Mouse (Mus musculus) kidney, embryonic 14.5 days (tissue): ENCODE measurements around the gene 5031439G07Rik. TPM values are rescaled to one million over a fixed set of nuclear protein-coding genes. Genes with fewer than 3 reads are reported as not detected.

ENCODE experiments used
- ATAC-seq: fragments of 200-750 bp; cut with Nextera tagmentation; 2 replicates; pipeline ENCODE4 v1.8.0; 2017; ENCODE audit warnings: moderate number of reproducible peaks, mild to moderate bottlenecking, moderate TSS enrichment, moderate library complexity; ENCODE audit not compliant: low FRiP score, low TSS enrichment
- H3K27ac ChIP-seq: fragments of 300-500 bp; sonication (generic); 2 replicates; pipeline ENCODE4 v1.5.1; 2014; ENCODE audit warnings: low read depth, mild to moderate bottlenecking, low read length, moderate library complexity, mixed read lengths
- H3K27me3 ChIP-seq: fragments of 300-500 bp; sonication (generic); 2 replicates; pipeline ENCODE4 v1.6.1; 2014; ENCODE audit warnings: mild to moderate bottlenecking, low read length; ENCODE audit not compliant: control insufficient read depth, insufficient read depth
- H3K36me3 ChIP-seq: fragments of 300-500 bp; sonication (generic); 2 replicates; pipeline ENCODE4 v1.6.1; 2014; ENCODE audit warnings: low read length, mixed read lengths; ENCODE audit not compliant: control insufficient read depth, insufficient read depth
- H3K4me1 ChIP-seq: fragments of 300-500 bp; sonication (generic); 2 replicates; pipeline ENCODE4 v1.6.1; 2014; ENCODE audit warnings: low read length, mixed read lengths; ENCODE audit not compliant: control insufficient read depth, insufficient read depth
- H3K4me2 ChIP-seq: fragments of 300-500 bp; sonication (generic); replicated peaks from 2 replicates; pipeline ENCODE4 v1.6.1; 2014; ENCODE audit warnings: low read depth, mild to moderate bottlenecking, low read length
- H3K4me3 ChIP-seq: fragments of 300-500 bp; sonication (generic); 2 replicates; pipeline ENCODE4 v1.5.1; 2014; ENCODE audit warnings: mild to moderate bottlenecking, low read length
- H3K9ac ChIP-seq: fragments of 300-500 bp; sonication (generic); 2 replicates; pipeline ENCODE4 v1.6.1; 2014; ENCODE audit warnings: low read depth, mild to moderate bottlenecking, low read length, moderate library complexity
- H3K9me3 ChIP-seq: fragments of 300-500 bp; sonication (generic); 2 replicates; pipeline ENCODE4 v1.6.1; 2016; ENCODE audit warnings: low read length; ENCODE audit not compliant: control insufficient read depth
- WGBS: fragments of 180-500 bp; shearing (Covaris S2); extraction: QIAGEN DNeasy Blood & Tissue Kit; methylation state at CpG from one replicate; pipeline ENCODE4 v1.1.7; 2014; 5-methylcytosine and 5-hydroxymethylcytosine counted together
- polyA plus RNA-seq: library from polyadenylated mRNA; unstranded; fragments of >200 nt; fragmentation: Nextera tagmentation; extraction: Ambion mirVana; gene quantifications from 2 replicates; pipeline ENCODE4 v1.2.1, GENCODE M21; 2014

5031439G07Rik gene
- polyA plus RNA-seq, 1 experiment from 2014 or later, result 6.6 TPM

DNA sequence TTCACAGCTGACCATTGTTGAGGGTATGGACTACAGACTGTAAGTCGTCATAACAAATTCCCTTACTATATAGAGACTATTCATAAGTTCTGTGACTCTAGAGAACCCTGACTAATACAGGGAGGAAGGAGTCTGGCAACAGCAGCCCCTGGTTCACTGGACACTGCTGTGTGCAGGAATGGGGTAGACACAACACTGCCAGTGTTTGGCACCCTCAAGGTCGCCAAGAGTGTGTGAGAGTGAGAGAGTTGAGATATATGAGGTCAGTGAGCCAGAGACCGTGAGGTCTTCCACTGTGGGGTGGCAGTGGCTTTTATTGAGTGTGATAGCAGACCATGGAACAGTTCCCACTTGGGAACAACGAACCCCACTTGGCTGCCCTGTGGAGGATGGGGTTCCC is 37.8 kb upstream of the 5031439G07Rik start:
- no peak overlapping the region for H3K27ac ChIP-seq
- H3K4me2 ChIP-seq, result no peak overlapping the region
- no peak overlapping the region for H3K9ac ChIP-seq
- H3K27me3 ChIP-seq, result no peaks in the 10 kb centered on the region
- no peaks in the 10 kb centered on the region for H3K36me3 ChIP-seq
- no peaks in the 10 kb centered on the region for H3K4me1 ChIP-seq
- WGBS, result 84% methylated on average over 4 of the region's 4 CpGs
- no peaks in the 10 kb centered on the region for H3K9me3 ChIP-seq
- no peak overlapping the region for H3K4me3 ChIP-seq
- no peak for ATAC-seq

DNA sequence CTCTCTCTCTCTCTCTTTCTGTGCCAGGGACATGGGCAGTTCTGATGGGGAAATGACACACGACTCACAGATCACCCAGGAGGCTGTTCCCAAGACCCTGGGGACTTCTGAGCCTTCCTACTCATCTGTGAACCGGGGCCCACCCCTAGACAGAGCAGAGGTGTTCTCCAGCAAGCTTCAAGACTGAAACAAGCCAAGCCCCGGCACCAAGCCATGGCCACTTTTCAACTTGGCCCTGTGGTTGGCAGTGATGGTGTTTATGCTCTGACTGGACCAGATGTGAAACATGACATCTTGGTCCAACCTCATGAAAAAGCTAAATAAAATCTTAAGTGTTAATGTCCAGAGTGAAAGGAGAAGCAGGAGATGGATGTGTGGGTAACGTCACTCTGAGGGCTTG is 33.9 kb upstream of the 5031439G07Rik start:
- no peak overlapping the region for H3K4me3 ChIP-seq
- H3K27ac ChIP-seq, result no peak overlapping the region
- H3K4me2 ChIP-seq, result no peak overlapping the region
- no peaks in the 10 kb centered on the region for H3K4me1 ChIP-seq
- H3K36me3 ChIP-seq, result no peaks in the 10 kb centered on the region
- H3K27me3 ChIP-seq, result peaks cover 2% of the 10 kb centered on the region
- WGBS, result 65% methylated on average over 4 of the region's 4 CpGs
- ATAC-seq, result no peak
- no peak overlapping the region for H3K9ac ChIP-seq
- no peaks in the 10 kb centered on the region for H3K9me3 ChIP-seq

DNA sequence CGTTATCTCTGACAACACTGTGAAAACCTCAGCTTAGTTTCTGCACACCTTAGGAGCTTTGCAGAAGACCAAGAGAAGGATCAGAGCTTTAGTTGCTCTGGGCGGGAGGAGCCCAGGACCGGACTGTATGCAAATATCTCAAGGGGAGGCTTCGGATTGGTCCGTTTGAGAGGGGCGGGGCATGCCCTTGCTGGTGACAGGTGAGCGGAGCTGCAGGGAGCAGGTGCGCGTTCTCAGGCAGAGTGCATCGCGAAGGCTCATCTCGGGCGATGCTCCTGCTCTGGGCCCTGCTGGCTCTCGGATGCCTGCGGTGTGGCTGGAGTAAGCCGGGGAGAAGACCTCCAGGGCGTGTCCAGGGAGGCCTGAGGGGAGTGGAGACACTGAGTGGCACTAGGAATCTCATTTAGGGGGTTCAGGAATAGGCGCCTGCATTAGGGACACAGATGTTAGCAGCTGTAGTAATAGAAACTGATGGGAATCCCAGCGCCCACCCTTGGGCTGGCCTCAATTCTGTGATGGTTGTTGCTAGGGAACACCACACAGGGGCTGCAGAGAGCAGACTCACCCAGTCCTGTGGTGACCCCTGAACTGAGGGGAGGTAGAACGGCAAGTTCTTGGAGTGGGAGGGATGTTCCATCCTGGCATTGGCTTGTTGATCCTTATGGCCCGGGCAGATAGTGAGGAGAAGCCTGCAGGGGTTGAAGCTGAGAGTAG is 28.8 kb upstream of the 5031439G07Rik start, which contains the start of gene Upk3a:
TSS of gene Upk3a (plus strand) at position 191 of the 714 bp plus-strand sequence.
- H3K4me3 ChIP-seq, result no peak within 1 kb of the TSS
- H3K27ac ChIP-seq, result no peak within 1 kb of the TSS
- peak; percentile 67 for ATAC-seq
- no peak within 1 kb of the TSS for H3K9ac ChIP-seq
- no peaks in the 10 kb centered on the region for H3K36me3 ChIP-seq
- peaks cover 6% of the 10 kb centered on the region; the same call in 1 of the 2 replicates for H3K4me1 ChIP-seq
- WGBS, result 5% methylated on average over 21 of the region's 21 CpGs
- peak within 1 kb of the TSS; percentile 12; the same call in 1 of the 2 replicates for H3K4me2 ChIP-seq
- no peaks in the 10 kb centered on the region for H3K9me3 ChIP-seq
- peaks cover 13% of the 10 kb centered on the region for H3K27me3 ChIP-seq

DNA sequence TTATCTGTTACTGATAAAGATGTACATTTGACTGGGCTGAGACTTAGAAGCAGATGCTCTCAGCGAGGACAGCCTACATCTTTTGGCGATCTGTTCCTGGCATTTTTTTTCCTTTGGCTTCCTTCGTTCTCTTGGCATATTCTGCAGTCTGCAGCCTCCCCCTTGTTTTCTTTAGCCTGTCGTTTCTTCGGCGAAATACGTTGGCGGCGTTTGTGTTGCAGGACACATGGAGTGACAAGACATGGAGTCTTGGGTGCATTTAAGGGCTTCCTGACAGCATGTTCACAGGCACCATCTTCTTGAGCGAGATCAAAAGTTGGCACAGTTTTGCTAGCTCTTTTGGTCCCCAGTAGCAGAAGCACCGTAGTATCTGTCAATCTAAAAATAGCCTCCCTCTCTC is 27.4 kb upstream of the 5031439G07Rik start:
- Histone ChIP-seq H3K27ac (no peak overlapping the region), H3K4me1 (peaks cover 12% of the 10 kb centered on the region; the same call in 1 of the 2 replicates), H3K4me3 (no peak overlapping the region), H3K27me3 (peaks cover 13% of the 10 kb centered on the region), H3K9ac (no peak overlapping the region), H3K36me3 (no peaks in the 10 kb centered on the region), H3K4me2 (no peak overlapping the region), H3K9me3 (no peaks in the 10 kb centered on the region)
- 83% methylated on average over 11 of the region's 11 CpGs for WGBS
- no peak for ATAC-seq

DNA sequence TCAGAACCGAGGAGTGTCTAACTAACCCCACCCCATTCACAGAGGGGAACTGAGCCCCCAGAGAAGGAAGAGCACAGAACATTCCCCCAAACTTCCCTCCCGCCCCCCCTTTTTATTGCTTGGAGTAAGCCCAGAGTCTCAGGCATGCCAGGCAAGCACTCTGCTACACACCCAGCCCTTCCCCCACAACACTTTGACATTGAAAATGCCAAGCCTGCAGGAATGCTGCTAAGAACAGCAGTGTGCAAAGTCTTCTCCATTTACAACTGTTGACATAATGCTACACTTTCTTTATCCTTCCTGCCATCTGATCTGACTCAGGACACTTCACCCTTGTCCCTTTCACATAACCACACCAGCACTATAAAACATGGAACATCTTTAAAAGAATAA is 24.3 kb upstream of the 5031439G07Rik start:
- no peaks in the 10 kb centered on the region for H3K9me3 ChIP-seq
- H3K9ac ChIP-seq, result peak overlapping the region; percentile 23
- WGBS, result 24% methylated on average over 2 of the region's 2 CpGs
- H3K4me1 ChIP-seq, result peaks cover 12% of the 10 kb centered on the region; the same call in 1 of the 2 replicates
- no peak overlapping the region for H3K27ac ChIP-seq
- 0 out of 2 replicates have a peak overlapping the region, but pooled peaks have one; percentile 10 for H3K4me2 ChIP-seq
- peaks cover 13% of the 10 kb centered on the region for H3K27me3 ChIP-seq
- no peaks in the 10 kb centered on the region for H3K36me3 ChIP-seq
- H3K4me3 ChIP-seq, result no peak overlapping the region
- 0 out of 2 replicates have a peak, but pooled peaks have one; percentile 16 for ATAC-seq

DNA sequence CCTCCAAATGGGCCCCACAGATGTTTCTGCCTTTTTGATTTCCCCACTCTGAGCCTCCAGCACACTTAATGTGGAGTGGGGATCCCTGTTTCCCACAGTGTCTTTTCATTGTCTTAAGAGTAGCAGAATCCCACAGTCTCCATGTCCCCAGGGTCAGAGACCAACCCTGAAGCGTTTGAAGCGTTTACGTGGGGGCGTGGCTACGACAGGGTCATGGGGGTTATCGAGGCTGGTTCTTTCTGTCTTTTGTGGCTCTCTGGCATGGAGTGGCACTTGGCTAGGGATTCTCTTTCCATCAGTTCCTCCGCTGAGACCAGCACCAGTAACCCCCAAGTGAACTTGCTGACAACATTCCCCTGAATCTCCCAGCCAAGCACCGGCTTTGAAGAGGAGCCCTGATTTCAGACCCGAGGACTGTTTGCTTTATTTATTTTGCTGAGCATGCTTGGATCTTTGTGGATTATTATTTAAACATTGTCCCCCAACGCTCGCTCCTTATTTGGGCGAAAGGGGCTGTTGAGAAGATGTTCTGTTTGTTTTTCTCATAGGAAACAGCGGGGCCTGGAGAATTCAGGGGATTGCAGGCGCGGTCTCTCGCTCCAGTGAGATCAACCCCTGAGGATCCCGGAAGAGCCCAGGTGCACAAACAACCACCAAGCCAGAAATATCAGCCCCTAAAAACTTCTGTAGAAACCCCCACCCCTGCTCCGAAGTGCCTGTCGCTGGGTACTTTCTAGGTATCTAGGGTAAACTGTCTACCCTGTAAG is 23.7 kb upstream of the 5031439G07Rik start:
- no peak overlapping the region for H3K4me3 ChIP-seq
- H3K27ac ChIP-seq, result no peak overlapping the region
- peaks cover 12% of the 10 kb centered on the region; the same call in 1 of the 2 replicates for H3K4me1 ChIP-seq
- peak overlapping the region; percentile 10; the same call in 1 of the 2 replicates for H3K4me2 ChIP-seq
- H3K9ac ChIP-seq, result peak overlapping the region; percentile 23; the same call in 1 of the 2 replicates
- 30% methylated on average over 19 of the region's 19 CpGs for WGBS
- H3K27me3 ChIP-seq, result peaks cover 9% of the 10 kb centered on the region
- ATAC-seq, result no peak
- no peaks in the 10 kb centered on the region for H3K36me3 ChIP-seq
- H3K9me3 ChIP-seq, result no peaks in the 10 kb centered on the region

DNA sequence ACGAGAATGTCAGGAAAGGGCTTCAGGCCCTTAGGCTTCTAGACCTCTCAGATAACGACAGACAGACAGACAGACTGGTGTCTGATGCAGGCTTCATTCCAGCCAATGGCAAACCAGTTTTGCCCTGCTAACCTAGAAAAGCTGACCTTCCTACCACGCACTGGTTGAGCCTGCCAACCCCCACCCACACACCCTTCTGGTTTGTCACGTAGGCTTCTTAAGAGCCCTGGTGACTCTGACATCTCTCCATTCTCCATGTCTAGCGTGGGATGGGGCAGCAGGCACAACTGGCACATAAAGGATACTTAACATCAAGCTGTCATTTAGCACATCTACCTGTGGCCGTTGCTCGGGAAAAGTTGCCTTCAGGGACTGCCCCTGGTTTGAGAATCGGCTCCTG is 21.3 kb upstream of the 5031439G07Rik start:
- no peak overlapping the region for H3K4me2 ChIP-seq
- no peaks in the 10 kb centered on the region for H3K9me3 ChIP-seq
- H3K4me1 ChIP-seq, result peaks cover 12% of the 10 kb centered on the region; the same call in 1 of the 2 replicates
- no peak overlapping the region for H3K4me3 ChIP-seq
- ATAC-seq, result no peak
- no peak overlapping the region for H3K9ac ChIP-seq
- no peaks in the 10 kb centered on the region for H3K27me3 ChIP-seq
- WGBS, result 74% methylated on average over 8 of the region's 8 CpGs
- no peak overlapping the region for H3K27ac ChIP-seq
- H3K36me3 ChIP-seq, result no peaks in the 10 kb centered on the region

DNA sequence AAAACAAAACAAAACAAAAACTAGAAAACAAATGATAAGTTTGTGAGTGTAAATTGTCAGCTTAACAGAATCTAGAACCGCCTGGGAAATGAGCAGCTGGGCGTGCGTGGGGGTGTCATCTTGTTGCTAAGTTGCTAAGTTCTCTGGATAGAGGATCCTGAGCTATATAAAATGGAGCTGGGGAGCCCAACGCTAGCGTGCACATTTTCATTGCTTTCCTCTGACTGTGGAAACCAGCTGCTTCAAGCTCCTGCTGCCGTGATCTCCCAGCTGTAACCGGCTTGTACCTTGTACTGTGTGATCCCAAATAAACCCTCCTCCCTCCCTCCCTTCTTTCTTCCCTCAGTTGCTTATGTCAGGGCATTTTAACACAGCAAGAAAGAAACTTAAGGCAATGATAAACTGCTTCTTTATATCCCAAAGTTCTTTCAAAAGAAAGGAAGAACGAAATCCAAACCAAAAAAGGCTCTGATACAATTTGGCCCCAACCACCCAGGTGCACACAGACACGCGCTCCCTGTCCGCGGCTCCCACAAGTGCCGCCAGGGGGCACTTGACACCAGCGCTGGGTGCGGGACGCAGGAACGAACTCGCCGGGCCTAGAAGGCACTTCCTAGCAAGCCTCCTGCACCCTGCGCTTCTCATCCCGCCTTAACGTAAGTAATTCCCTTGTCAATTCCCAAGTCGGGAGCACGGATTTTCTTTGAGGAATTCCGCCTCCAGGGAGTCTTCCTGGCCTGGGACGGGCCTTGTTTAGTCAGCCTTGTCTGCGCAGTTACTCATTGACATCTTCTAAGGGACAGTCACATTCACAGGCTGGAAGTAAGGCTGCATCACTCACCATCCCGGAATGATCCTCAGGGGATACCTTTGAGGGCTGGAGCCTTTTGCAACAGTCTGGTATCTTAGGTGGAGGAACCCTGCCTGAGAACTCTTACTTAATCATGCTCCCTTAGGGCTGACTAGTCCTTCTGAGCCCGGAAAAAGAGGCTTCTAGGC is 12.9 kb upstream of the 5031439G07Rik start:
- Histone ChIP-seq H3K9ac (no peak overlapping the region), H3K4me3 (no peak overlapping the region), H3K27ac (no peak overlapping the region), H3K36me3 (no peaks in the 10 kb centered on the region), H3K27me3 (0 out of 2 replicates have a peak, but pooled peaks cover 2% of the 10 kb centered on the region), H3K4me2 (no peak overlapping the region; the same call in 1 of the 2 replicates), H3K4me1 (no peaks in the 10 kb centered on the region), H3K9me3 (no peaks in the 10 kb centered on the region)
- WGBS, result 19% methylated on average over 29 of the region's 29 CpGs
- ATAC-seq, result peak; percentile 78
